Mouse (Mus musculus) MEL-GATA-1-ER (cell line): ENCODE data around the gene Alkbh3.

Source experiments
- DNase-seq: peaks from one replicate; pipeline ENCODE4 v3.0.0-alpha.2; 2012; ENCODE audit warnings: low read depth; ENCODE audit errors: extremely low read depth

Alkbh3 gene

DNA sequence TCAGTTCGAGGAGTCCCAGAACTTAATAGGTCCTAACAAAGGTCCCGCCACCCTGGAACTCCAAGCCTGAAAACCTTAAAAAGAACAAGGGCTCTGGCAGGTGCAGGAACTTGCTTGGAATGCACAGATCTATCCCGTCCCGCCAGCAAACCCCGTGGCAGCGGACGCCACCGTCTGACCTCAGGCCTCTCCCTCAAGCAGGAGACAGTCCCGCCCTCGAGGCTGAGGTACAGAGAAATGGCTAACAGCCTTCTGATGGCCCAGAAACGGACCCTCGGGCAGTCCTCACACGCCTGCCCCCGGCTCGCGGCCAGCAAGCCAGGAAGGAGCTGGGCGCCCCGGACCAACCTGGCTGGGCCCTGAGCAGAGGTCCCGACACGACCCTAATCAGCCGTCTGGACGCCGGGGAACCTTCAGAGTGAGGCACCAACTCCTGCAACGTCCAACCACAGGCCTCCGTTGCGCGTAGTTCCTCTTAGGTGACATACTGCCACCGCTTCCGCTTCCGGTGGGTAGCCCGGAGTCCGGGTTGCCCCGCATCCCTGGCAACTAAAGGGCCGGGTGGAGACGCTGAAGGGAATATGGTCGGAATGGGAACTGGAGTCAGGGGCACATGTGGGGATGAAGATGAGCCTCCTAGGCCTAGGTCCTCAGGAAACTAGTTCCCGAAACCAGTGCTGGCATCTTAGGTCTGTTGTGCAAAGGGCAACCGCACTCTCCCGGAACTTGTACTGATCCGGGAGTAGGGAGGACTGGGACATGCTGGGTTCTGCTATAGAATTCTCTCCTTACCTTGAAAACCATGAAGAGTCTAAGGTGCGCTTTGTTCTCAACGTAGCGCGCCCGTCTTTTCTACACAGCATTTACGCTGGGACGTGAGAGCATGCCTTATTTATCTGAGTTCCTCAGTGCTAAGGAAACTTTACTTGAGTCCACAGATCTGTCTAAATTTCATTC lies at the start of gene Alkbh3:
Gene Alkbh3 (minus strand): TSS at position 473 of the 957 bp plus-strand sequence.
- DNase-seq, result no peak

DNA sequence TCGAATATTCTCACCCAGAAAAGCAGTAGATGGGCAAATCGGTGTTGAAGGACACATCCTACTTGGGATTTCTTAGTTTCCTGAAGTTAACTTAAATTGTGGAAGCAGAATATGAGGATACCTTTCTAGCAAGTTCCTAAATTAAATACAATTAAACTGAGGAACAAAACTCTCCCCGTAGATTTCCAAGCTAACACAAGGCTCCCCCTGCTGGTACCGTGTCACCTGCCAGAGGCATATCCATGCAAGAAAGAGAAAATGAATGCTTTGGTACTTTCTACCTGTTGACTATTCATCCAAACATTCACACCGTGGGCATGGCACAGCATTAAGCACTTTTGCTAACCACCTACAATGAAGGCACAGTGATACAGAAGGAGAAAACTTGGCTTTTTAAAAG lies 48.9 kb upstream of the Alkbh3 start:
- no peak for DNase-seq

- peak; percentile 24 for DNase-seq
Measured at GRCm38 (mm10) chr2:94054813-94055212, 44.2 kb upstream of the Alkbh3 start.

- no peak for DNase-seq
Measured at GRCm38 (mm10) chr2:94051952-94052351, 41.3 kb upstream of the Alkbh3 start.

- DNase-seq, result no peak
Measured at GRCm38 (mm10) chr2:94050901-94051300, 40.3 kb upstream of the Alkbh3 start.

- DNase-seq, result no peak
Measured at GRCm38 (mm10) chr2:94049471-94050176, 39.0 kb upstream of the Alkbh3 start.

DNA sequence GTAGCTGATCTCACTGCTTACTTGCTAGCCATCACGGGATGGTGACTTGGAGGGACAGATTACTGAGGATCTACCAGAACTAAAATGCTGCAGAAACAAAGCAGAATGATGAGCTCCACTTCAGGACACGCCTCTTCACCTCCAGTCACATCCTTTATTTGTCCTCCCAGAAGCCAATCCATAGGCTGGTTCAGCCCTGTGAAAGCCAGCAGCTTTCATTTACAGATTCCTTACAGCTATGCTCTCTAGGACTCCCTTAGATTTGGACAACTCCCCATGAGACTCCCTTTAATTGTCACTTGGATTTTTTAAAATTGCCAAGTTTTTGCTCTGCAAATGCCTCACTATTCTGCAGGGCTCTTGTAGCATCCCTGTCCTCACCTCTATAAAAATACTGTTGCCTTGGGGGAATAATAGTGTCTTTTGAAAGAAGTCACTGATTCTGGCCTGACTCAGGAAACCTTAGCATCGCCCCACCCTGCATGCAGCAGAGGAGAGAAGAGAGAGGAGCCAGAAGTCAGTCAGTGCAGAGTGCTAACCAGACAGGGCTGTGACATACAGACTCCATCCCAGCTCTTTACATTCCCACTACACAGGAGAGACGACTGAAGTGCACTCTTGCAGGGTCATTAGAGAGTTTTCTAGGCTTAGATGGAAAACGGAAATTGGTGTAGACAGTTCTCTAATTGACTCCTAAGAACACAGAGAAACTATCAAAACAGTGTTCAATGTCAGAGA lies 38.3 kb upstream of the Alkbh3 start:
- no peak for DNase-seq

DNA sequence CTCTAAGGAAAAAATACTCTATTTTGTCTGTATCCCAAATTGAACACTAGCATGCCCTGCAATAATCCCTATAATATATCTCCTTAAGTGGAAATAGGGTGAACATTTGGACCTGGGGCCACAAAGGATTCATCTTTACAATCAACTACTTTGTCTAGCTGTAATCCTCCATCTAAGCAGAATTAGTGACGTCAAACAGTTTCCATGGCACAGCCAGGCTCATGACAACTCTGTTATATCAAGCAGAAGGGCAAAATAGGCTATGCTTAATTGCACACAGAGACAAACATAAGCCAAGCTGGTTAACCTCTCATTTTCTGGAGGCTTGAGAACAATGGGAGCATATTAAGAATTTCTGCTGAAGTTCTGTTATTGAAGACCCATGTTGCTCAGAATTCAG lies 37.7 kb upstream of the Alkbh3 start:
- DNase-seq, result no peak

GRCm38 (mm10) chr2:94045411-94046090 lies 34.9 kb upstream of the Alkbh3 start:
- no peak for DNase-seq

GRCm38 (mm10) chr2:94044174-94044573 lies 33.6 kb upstream of the Alkbh3 start:
- DNase-seq, result no peak

DNA sequence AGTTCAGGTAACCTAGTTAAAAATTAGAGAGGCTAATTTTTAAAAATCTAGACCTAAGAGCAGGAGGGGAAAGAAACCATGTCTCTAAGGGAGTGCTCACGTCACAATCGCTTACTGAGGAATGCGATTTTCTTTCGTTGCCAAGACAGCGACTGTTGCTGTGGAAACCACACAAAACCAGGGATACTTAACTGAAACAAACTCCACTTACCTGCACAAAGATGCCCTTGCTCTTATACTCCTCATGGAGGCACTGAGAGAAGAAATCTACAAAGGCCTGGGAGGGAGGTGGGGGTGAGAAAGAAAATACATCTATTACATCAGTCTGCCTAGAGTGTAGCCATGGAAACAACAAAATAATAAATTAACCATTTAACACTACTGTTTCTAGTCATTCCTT lies 33.1 kb upstream of the Alkbh3 start:
- no peak for DNase-seq

GRCm38 (mm10) chr2:94042461-94042860 lies 31.9 kb upstream of the Alkbh3 start:
- no peak for DNase-seq

GRCm38 (mm10) chr2:94040391-94041125 lies 30.0 kb upstream of the Alkbh3 start:
- no peak for DNase-seq

DNA sequence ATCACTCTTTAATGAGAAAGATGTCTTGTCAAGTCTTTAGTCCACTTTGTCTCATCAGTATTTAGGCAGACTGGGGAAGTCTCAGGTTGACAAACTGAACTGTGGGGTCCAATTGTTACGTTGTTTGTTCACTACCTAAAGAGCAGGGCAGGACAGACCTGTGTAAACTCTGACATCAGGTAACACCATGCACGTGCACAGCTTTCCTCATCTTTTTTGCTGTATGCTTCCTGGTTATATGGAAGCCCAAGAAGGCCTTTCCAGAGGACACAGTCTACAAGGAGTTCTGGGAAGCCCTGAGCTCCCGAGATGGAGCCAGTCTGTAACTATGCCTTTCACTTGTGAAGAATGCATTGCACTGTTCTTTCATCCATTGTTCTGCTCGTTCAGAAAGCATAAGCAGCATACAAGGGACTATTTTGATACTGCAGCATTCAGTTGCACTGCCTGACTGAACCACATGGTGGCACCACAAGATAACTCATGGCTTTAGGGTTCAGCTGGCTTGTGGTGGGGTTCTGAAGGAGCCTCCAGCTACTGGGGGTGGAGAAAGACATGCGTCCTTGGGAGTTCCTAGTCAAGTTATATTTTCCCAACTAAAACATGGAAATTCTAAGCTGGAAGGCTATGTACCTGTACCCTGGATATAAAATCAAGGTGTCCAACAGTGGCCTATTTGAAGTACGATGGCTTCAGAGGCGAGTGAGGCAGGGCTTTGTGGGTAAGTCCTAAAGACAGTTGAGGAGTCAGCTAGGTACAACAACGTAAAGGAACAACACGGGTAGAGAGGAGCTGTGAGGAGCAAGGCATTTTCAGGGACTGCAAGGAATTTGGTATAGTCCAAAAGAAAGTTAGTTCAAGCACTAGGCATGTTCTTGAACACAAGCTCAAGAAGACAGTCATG lies 25.1 kb upstream of the Alkbh3 start:
- DNase-seq, result peak; percentile 25

- DNase-seq, result no peak
Measured at GRCm38 (mm10) chr2:94030602-94031001, 20.0 kb upstream of the Alkbh3 start.

DNA sequence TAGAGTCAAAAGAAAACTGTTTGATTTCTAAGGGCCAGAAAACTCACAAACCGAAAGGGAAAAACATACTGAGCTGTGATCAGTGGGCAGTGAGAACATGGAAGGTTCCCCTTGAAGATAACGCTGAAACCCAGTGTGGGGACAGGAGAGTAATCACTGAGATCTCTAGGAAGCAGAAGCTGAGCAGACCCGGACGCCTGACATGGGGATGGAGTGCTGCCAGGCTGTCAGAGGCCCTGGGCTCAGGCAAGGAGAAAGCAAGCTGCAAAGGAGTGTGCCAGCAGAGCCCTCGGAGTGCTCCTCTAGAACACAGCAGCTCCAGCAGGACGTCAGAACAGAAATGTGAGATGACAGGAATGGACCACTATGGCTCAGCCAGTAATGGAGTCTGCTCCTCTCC lies 14.0 kb upstream of the Alkbh3 start:
- no peak for DNase-seq

- DNase-seq, result peak; percentile 36
Measured at GRCm38 (mm10) chr2:94002331-94002730, 8.3 kb downstream of the Alkbh3 start.

DNA sequence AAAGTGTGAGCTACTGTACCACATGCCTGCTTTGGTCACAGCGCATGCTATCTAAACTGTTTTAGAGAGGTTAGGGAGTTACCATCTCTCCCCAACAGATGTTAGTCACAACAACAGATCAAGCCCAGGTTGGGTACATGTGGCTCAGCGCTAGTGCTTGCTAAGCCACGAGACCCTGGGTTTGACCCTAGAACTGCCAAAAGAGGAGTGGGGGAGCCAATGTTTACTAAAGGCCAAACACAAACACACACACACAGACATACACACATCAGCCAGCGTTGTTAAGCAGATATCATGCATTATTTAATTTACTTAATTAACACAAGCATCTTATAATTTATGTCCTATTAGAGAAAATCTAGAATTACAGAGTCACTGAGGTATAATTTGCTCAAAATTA lies 8.7 kb downstream of the Alkbh3 start:
- no peak for DNase-seq

DNA sequence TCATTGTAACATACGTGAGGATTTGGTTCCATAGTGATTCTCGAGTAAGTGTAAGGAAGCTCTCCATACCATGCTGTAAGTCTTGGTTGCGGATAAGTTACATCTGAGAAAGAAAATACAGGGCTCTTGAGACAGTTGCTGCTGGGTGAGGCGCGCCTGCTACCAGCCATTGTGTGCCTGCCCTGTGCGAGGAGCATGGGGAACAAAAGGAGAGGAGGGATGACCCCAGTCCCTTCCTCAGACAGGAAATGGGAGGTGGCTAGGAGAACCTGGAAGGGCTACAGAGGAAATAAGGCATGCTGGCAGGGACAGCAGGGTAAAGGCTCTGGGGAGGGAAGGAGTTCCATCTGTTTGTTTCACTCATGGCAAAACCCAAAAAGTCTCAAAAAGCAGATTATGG lies 9.2 kb downstream of the Alkbh3 start:
- no peak for DNase-seq

GRCm38 (mm10) chr2:93996254-93996653 lies 14.4 kb downstream of the Alkbh3 start, which contains the start of gene Gm27027:
TSS of gene Gm27027 (minus strand) at chr2:93996354.
- no peak for DNase-seq
